In the genomic region with DNA sequence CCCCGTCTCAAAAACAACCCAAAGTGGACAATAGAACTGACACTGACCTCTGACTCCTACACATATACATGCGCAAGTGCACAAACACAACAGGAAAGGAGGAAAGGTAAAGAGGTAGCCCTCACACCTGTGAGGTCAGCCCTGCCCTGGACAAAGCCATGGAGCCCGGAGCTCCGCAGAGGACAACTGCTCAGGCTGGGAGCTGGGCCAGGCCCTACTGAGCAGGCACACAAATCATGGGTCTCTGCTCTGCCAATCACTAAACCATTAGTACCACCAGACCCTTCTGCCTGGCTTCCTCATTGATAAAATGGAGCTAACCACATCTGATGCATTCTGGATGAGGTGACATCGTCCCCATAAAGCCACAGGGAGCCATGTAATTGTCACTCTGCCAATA, we compare ENCODE assay signal across 15 mouse cellular contexts.
"Had no signal": no experiment of that assay in that cellular context is flagged by ENCODE, and none has a peak within 500 bp of the region (broad histone marks: within the 10 kb centered on the region; RNA-seq: fewer than 3 reads in every experiment).

No protein-coding gene starts in this region.

- H3K9me3 ChIP-seq: neural tube, embryonic 12.5 days; stomach, embryonic 15.5 days had no signal

- H3K9ac ChIP-seq: liver, embryonic 13.5 days; neural tube, embryonic 12.5 days; stomach, embryonic 15.5 days had no signal

- H3K27ac ChIP-seq: liver, embryonic 13.5 days; neural tube, embryonic 12.5 days; stomach, embryonic 15.5 days had no signal

- H3K27me3 ChIP-seq: liver, embryonic 13.5 days; neural tube, embryonic 12.5 days; stomach, embryonic 15.5 days had no signal

- H3K36me3 ChIP-seq: liver, embryonic 13.5 days; stomach, embryonic 15.5 days had no signal

- H3K4me1 ChIP-seq: liver, embryonic 13.5 days; stomach, embryonic 15.5 days had no signal

- DNase-seq: kidney, adult 18-20 months; kidney, adult 9 months; kidney, postnatal 14 days; kidney, postnatal 4 days; liver, embryonic 13.5 days; lung, adult 2 months; lung, postnatal 14 days; lung, postnatal 4 days; midbrain, embryonic 14.5 days; right cerebral cortex, postnatal 25 days; spleen, adult 18-20 months; thymus, postnatal 25 days had no signal

- H3K4me3 ChIP-seq: liver, embryonic 13.5 days; neural tube, embryonic 12.5 days; stomach, embryonic 15.5 days had no signal

- H3K4me2 ChIP-seq: liver, embryonic 13.5 days; midbrain, embryonic 11.5 days; neural tube, embryonic 12.5 days; stomach, embryonic 15.5 days had no signal
